Mouse (Mus musculus): ENCODE measurements around the gene Bfsp1. TPM values are rescaled to one million over a fixed set of nuclear protein-coding genes. Genes with fewer than 3 reads are reported as not detected.

The Bfsp1 gene
- polyA plus RNA-seq, 1 experiment = 3.9 TPM

DNA sequence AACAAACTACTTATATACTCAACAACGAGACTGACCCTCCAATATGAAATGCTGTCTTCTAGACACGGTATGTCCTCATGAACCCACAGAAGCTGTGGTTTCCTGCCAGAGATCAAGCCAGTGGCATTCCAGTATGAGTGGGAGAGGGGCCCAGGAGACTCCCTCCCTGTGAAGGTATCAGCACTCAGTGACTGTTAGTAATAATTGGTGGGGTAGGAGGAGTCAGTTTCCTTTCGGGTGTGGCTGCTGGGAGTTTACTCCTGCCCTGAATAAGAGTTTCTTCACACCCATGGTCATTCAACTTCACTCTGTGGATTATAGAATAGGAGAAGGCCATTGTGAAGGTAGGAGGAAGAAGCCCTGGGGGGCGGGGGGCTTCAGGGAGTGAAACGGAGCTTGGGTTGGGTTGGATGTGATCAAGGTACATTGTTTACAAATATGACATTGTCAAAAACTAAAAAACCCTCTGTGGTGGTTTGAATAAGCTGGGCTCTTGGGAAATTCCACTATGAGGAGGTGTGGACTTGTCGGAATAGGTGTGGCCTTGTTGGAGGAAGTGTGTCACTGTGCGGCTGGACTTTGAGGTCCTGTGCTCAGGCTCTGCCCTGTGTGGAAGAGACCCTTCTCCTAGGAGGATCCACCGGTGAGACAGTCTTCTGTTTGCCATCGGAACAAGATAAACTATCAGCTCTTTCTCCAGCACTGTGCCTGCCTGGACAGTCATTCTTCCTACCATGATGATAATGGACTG is 36.7 kb upstream of the Bfsp1 start:
- Histone ChIP-seq H3K27me3 (ENCODE audit: control insufficient read depth, insufficient read depth, low read length) (no peaks in the 10 kb centered on the region), H3K27ac (ENCODE audit: insufficient read depth, low read depth, low read length) (peak overlapping the region; percentile 90), H3K4me3 (ENCODE audit: low read depth, low read length) (no peak overlapping the region; the same call in 1 of the 2 replicates), H3K36me3 (ENCODE audit: control insufficient read depth, insufficient read depth, low read length) (no peaks in the 10 kb centered on the region), H3K4me1 (ENCODE audit: control insufficient read depth, insufficient read depth, insufficient read length, low read length) (peaks cover 22% of the 10 kb centered on the region; the same call in 1 of the 2 replicates)
- 47% methylated on average over 9 of the region's 9 CpGs for WGBS
- TF ChIP-seq CTCF (IDR thresholded peaks at IDR 0.05; ENCODE audit: extremely low read depth, insufficient read length, insufficient replicate concordance, low read depth, low read length) (no peak), POLR2A (IDR thresholded peaks at IDR 0.05; ENCODE audit: low read depth, low read length) (peak; percentile 11; the same call in 1 of the 2 replicates)

- Histone ChIP-seq H3K27ac (ENCODE audit: insufficient read depth, low read depth, low read length) (no peak overlapping the region), H3K27me3 (ENCODE audit: control insufficient read depth, insufficient read depth, low read length) (no peaks in the 10 kb centered on the region), H3K4me3 (ENCODE audit: low read depth, low read length) (no peak overlapping the region), H3K36me3 (ENCODE audit: control insufficient read depth, insufficient read depth, low read length) (no peaks in the 10 kb centered on the region), H3K4me1 (ENCODE audit: control insufficient read depth, insufficient read depth, insufficient read length, low read length) (peaks cover 2% of the 10 kb centered on the region; the same call in 1 of the 2 replicates)
- WGBS = 88% methylated on average over 10 of the region's 10 CpGs
- TF ChIP-seq CTCF (IDR thresholded peaks at IDR 0.05; ENCODE audit: extremely low read depth, insufficient read length, insufficient replicate concordance, low read depth, low read length) = no peak
- no peak for TF ChIP-seq POLR2A (IDR thresholded peaks at IDR 0.05; ENCODE audit: low read depth, low read length)
Measured at GRCm38 (mm10) chr2:143891302-143892048, 28.5 kb upstream of the Bfsp1 start.

DNA sequence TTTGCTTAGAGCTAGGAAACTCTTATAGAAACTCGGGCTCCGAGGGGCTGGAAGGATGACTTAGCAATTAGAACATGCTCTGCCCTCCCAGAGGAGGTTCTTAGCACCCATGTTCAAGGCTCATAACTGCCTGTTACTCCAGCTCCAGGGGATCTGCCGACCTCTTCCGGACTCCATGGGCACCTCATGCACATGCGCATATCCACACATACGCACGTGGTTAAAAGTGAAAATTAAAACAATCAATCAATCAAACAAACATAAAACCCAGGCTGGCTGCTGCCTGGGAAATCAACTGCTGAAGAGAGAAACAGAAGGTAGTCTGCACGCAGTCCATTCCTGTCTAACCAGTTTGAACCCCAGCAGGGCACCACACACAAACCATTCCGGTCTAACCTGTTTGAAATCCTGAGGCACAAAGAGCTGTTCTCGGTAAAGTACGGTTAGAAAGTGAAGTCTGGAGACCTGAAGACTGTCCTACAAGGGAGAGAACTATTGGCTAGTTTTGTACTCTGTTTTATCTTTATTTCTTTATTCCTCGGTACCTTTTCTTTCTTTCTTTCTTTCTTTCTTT is 27.0 kb upstream of the Bfsp1 start:
- Histone ChIP-seq H3K27ac (ENCODE audit: insufficient read depth, low read depth, low read length) (peak overlapping the region; percentile 84), H3K4me3 (ENCODE audit: low read depth, low read length) (peak overlapping the region; percentile 45)
- TF ChIP-seq POLR2A (IDR thresholded peaks at IDR 0.05; ENCODE audit: low read depth, low read length) (no peak), CTCF (IDR thresholded peaks at IDR 0.05; ENCODE audit: extremely low read depth, insufficient read length, insufficient replicate concordance, low read depth, low read length) (no peak)

GRCm38 (mm10) chr2:143889131-143889859 is 26.3 kb upstream of the Bfsp1 start:
- TF ChIP-seq CTCF (IDR thresholded peaks at IDR 0.05; ENCODE audit: extremely low read depth, insufficient read length, insufficient replicate concordance, low read depth, low read length) = no peak
- TF ChIP-seq POLR2A (IDR thresholded peaks at IDR 0.05; ENCODE audit: low read depth, low read length) = no peak
- H3K4me3 ChIP-seq (ENCODE audit: low read depth, low read length) = peak overlapping the region; percentile 45
- no peaks in the 10 kb centered on the region for H3K36me3 ChIP-seq (ENCODE audit: control insufficient read depth, insufficient read depth, low read length)
- no peaks in the 10 kb centered on the region for H3K27me3 ChIP-seq (ENCODE audit: control insufficient read depth, insufficient read depth, low read length)
- WGBS = 53% methylated on average over 15 of the region's 15 CpGs
- peaks cover 2% of the 10 kb centered on the region; the same call in 1 of the 2 replicates for H3K4me1 ChIP-seq (ENCODE audit: control insufficient read depth, insufficient read depth, insufficient read length, low read length)
- H3K27ac ChIP-seq (ENCODE audit: insufficient read depth, low read depth, low read length) = peak overlapping the region; percentile 84

More for the DNA sequence above, 27.0 kb upstream of the Bfsp1 start:
- H3K4me1 ChIP-seq (ENCODE audit: control insufficient read depth, insufficient read depth, insufficient read length, low read length) = peaks cover 2% of the 10 kb centered on the region; the same call in 1 of the 2 replicates
- H3K27me3 ChIP-seq (ENCODE audit: control insufficient read depth, insufficient read depth, low read length) = no peaks in the 10 kb centered on the region
- 19% methylated on average over 12 of the region's 12 CpGs for WGBS
- no peaks in the 10 kb centered on the region for H3K36me3 ChIP-seq (ENCODE audit: control insufficient read depth, insufficient read depth, low read length)

- Histone ChIP-seq H3K4me1 (ENCODE audit: control insufficient read depth, insufficient read depth, insufficient read length, low read length) (no peaks in the 10 kb centered on the region), H3K27me3 (ENCODE audit: control insufficient read depth, insufficient read depth, low read length) (no peaks in the 10 kb centered on the region), H3K27ac (ENCODE audit: insufficient read depth, low read depth, low read length) (no peak overlapping the region), H3K36me3 (ENCODE audit: control insufficient read depth, insufficient read depth, low read length) (no peaks in the 10 kb centered on the region), H3K4me3 (ENCODE audit: low read depth, low read length) (no peak overlapping the region)
- 88% methylated on average over 10 of the region's 10 CpGs for WGBS
- no peak for TF ChIP-seq CTCF (IDR thresholded peaks at IDR 0.05; ENCODE audit: extremely low read depth, insufficient read length, insufficient replicate concordance, low read depth, low read length)
- no peak for TF ChIP-seq POLR2A (IDR thresholded peaks at IDR 0.05; ENCODE audit: low read depth, low read length)
Measured at GRCm38 (mm10) chr2:143882606-143883288, 19.8 kb upstream of the Bfsp1 start.

GRCm38 (mm10) chr2:143882002-143882401 is 19.0 kb upstream of the Bfsp1 start:
- H3K36me3 ChIP-seq (ENCODE audit: control insufficient read depth, insufficient read depth, low read length) = no peaks in the 10 kb centered on the region
- 94% methylated on average over 4 of the region's 4 CpGs for WGBS
- H3K27ac ChIP-seq (ENCODE audit: insufficient read depth, low read depth, low read length) = no peak overlapping the region
- peaks cover 2% of the 10 kb centered on the region; the same call in 1 of the 2 replicates for H3K4me1 ChIP-seq (ENCODE audit: control insufficient read depth, insufficient read depth, insufficient read length, low read length)
- TF ChIP-seq CTCF (IDR thresholded peaks at IDR 0.05; ENCODE audit: extremely low read depth, insufficient read length, insufficient replicate concordance, low read depth, low read length) (no peak), POLR2A (IDR thresholded peaks at IDR 0.05; ENCODE audit: low read depth, low read length) (no peak)
- no peaks in the 10 kb centered on the region for H3K27me3 ChIP-seq (ENCODE audit: control insufficient read depth, insufficient read depth, low read length)
- no peak overlapping the region for H3K4me3 ChIP-seq (ENCODE audit: low read depth, low read length)
